In the genomic region with DNA sequence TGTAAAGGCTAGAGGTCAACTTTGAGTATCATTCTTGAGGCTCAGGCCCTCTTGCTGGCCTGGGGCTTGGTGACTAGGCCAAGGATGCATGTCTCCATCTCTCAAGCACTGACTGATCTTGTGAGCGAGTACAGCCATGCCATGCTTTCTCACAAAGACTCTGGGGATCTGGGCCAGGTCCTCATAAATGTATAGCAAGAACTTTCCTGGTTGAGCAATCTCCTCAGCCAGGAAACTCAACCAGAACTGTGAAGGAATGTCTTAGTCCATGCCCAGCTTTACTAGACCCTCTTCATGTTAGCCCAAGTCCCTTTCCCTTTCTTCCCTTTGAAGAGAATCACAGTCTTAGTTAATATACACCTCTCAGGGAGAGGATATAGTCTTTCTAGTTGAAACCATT, we compare ENCODE assay signal across 14 mouse cellular contexts.
"Had no signal": no experiment of that assay in that cellular context is flagged by ENCODE, and none has a peak within 500 bp of the region (broad histone marks: within the 10 kb centered on the region; RNA-seq: fewer than 3 reads in every experiment).

No protein-coding gene starts in this region.

- H3K9me3 ChIP-seq: limb, embryonic 10.5 days; limb, embryonic 13.5 days; liver, embryonic 12.5 days; liver, embryonic 15.5 days; lung, embryonic 15.5 days had no signal

- DNase-seq: kidney, postnatal 25 days; layer of hippocampus, postnatal 36 days; liver; midbrain, embryonic 14.5 days; thymus, adult 18-20 months; thymus, postnatal 36 days had no signal

- H3K4me2 ChIP-seq: limb, embryonic 13.5 days; liver, embryonic 12.5 days; liver, embryonic 15.5 days; lung, embryonic 15.5 days; midbrain, embryonic 11.5 days had no signal

- H3K27ac ChIP-seq: kidney, postnatal 0 days; layer of hippocampus, adult 2 months; limb, embryonic 10.5 days; limb, embryonic 13.5 days; liver, embryonic 12.5 days; liver, embryonic 15.5 days had no signal

- H3K9ac ChIP-seq: limb, embryonic 13.5 days; liver, embryonic 12.5 days; liver, embryonic 15.5 days; lung, embryonic 15.5 days had no signal

- ATAC-seq: liver, embryonic 12.5 days had no signal

- H3K27me3 ChIP-seq: limb, embryonic 13.5 days; liver, embryonic 12.5 days; liver, embryonic 15.5 days; lung, embryonic 15.5 days had no signal

- H3K36me3 ChIP-seq: limb, embryonic 10.5 days; limb, embryonic 13.5 days; liver, embryonic 12.5 days; liver, embryonic 15.5 days; lung, embryonic 15.5 days had no signal

- H3K4me3 ChIP-seq: layer of hippocampus, adult 2 months; limb, embryonic 10.5 days; limb, embryonic 13.5 days; liver, embryonic 12.5 days; liver, embryonic 15.5 days; lung, embryonic 15.5 days had no signal

- H3K4me1 ChIP-seq: liver, embryonic 12.5 days had no signal
